Mouse (Mus musculus) ES-E14 (cell line): ENCODE data around the gene Wdr54. TPM values are rescaled to one million over a fixed set of nuclear protein-coding genes. Genes with fewer than 3 reads are reported as not detected.
A peak's percentile ranks its signal among the peaks of the same experiment; 100 is the strongest.

Experiments used
- DNase-seq: peaks from one replicate; pipeline ENCODE4 v3.0.0-alpha.2; 2013; ENCODE audit warnings: low read depth, low spot score
- H3K27ac ChIP-seq: 2 replicates; pipeline ENCODE4 v1.5.1; 2012; ENCODE audit warnings: low read depth, mild to moderate bottlenecking, low read length, moderate library complexity, mixed read lengths; ENCODE audit not compliant: poor library complexity, insufficient read depth, severe bottlenecking
- H3K36me3 ChIP-seq: 2 replicates; pipeline ENCODE4 v1.6.1; 2012; ENCODE audit warnings: mild to moderate bottlenecking, low read length, moderate library complexity, mixed read lengths; ENCODE audit not compliant: control insufficient read depth, poor library complexity, insufficient read depth, severe bottlenecking
- H3K4me1 ChIP-seq, 2 experiments: fragments of 150-350 bp in 1 of 2; sonication (generic) in 1 of 2; 2 replicates each; pipeline ENCODE4 v1.6.1; 2012; ENCODE audit warnings: low read length in 2 of 2, mild to moderate bottlenecking in 1 of 2, mixed read lengths in 1 of 2; ENCODE audit not compliant: control insufficient read depth in 2 of 2, insufficient read depth in 2 of 2, poor library complexity in 1 of 2
- H3K4me3 ChIP-seq, 2 experiments: fragments of 150-350 bp in 1 of 2; sonication (generic) in 1 of 2; 2 replicates each; pipeline ENCODE4 v1.5.1; 2012; ENCODE audit warnings: low read length in 2 of 2, low read depth in 1 of 2, mild to moderate bottlenecking in 1 of 2, mixed read lengths in 1 of 2; ENCODE audit not compliant: insufficient read depth in 1 of 2, poor library complexity in 1 of 2, severe bottlenecking in 1 of 2
- H3K9ac ChIP-seq: 2 replicates; pipeline ENCODE4 v1.6.1; 2012; ENCODE audit warnings: low read depth, mild to moderate bottlenecking, low read length, mixed read lengths; ENCODE audit not compliant: poor library complexity, insufficient read depth, severe bottlenecking
- H3K9me3 ChIP-seq: fragments of 150-350 bp; sonication (generic); 2 replicates; pipeline ENCODE4 v1.6.1; 2012; ENCODE audit warnings: low read depth, mild to moderate bottlenecking, low read length; ENCODE audit not compliant: control insufficient read depth, insufficient read depth
- CHD2 ChIP-seq: IDR thresholded peaks from 2 replicates; pipeline ENCODE4 v1.6.1; 2014; ENCODE audit warnings: mild to moderate bottlenecking, low read depth, low read length, inconsistent platforms
- HCFC1 ChIP-seq: IDR thresholded peaks from 2 replicates; pipeline ENCODE4 v1.6.1; 2012; ENCODE audit warnings: low read length, inconsistent platforms, borderline replicate concordance; ENCODE audit not compliant: insufficient read depth
- MAFK ChIP-seq: IDR thresholded peaks from 2 replicates; pipeline ENCODE4 v1.6.1; 2014; ENCODE audit warnings: mild to moderate bottlenecking, low read depth, low read length, inconsistent platforms; ENCODE audit not compliant: insufficient read depth
- ZC3H11A ChIP-seq: IDR thresholded peaks from 2 replicates; pipeline ENCODE4 v1.6.1; 2012; ENCODE audit warnings: low read depth, mild to moderate bottlenecking, inconsistent platforms, low read length, borderline replicate concordance
- ZNF384 ChIP-seq: IDR thresholded peaks from 2 replicates; pipeline ENCODE4 v1.6.1; 2012; ENCODE audit warnings: low read depth, low read length, inconsistent platforms
- in situ Hi-C, 2 experiments: fragments of 600-800 bp; cut with MboI; formaldehyde crosslinking; loops; one replicate each; pipeline ENCODE4 v1.15.1; 2025; ENCODE audit warnings: low sequenced_read_pairs in 2 of 2, inconsistent platforms in 1 of 2; ENCODE audit not compliant: unreplicated experiment in 2 of 2
- total RNA-seq: library from RNA; depleted of rRNA; stranded (reverse); fragments of 300-350 nt; gene quantifications from 2 replicates; pipeline ENCODE4 v1.2.3, GENCODE M21; 2012

Gene Wdr54
- total RNA-seq, 1 experiment: 3.7 TPM

DNA sequence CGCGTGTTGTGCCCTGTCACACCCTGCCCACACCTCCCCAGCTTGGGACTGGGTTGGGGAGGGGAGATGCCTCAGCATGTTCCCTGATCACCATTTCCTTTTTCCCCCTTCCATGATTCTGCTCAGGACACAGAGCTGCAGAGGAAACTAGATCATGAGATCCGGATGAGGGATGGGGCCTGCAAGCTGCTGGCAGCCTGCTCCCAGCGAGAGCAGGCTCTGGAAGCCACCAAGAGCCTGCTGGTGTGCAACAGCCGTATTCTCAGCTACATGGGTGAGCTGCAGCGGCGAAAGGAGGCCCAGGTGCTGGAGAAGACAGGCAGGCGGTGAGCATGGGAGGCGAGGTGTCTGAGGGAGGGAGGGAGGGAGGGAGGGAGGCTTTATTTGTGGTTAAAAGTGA, 10.4 kb downstream of the Wdr54 start:
- Histone ChIP-seq H3K4me3 (peak overlapping the region in 1 of 2 experiments; percentile 5; a peak in 1 of 4 replicates), H3K4me1 (peaks cover 1 to 8% of the 10 kb centered on the region in 2 experiments; a peak in 2 of 4 replicates), H3K36me3 (no peaks in the 10 kb centered on the region), H3K9me3 (no peaks in the 10 kb centered on the region), H3K27ac (no peak overlapping the region), H3K9ac (no peak overlapping the region)
- no peak for DNase-seq
- TF ChIP-seq ZNF384 (no peak), HCFC1 (no peak), MAFK (no peak), CHD2 (no peak), ZC3H11A (no peak)
- in situ Hi-C loops: no loop called here

DNA sequence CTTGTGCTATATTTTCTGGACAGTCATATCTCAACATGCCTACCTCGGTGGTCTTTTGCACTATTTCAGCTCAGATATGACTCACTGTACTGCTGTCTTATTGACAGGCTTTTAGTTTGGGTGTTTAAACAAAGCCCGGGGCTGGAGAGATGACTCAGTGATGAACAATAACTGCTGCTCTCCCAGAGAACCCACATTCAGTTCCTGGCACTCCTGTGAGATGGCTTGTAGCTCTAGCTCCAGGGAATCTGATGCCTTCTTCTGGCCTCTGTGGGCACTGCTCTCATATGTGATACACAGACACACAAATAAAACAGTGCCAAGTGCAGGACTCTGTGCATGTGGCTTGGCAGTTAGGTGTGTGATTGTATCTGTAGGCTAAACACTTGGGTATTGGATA, 11.0 kb downstream of the Wdr54 start:
- in situ Hi-C loops: no loop called here
- no peak overlapping the region for H3K4me3 ChIP-seq
- H3K36me3 ChIP-seq: no peaks in the 10 kb centered on the region
- H3K4me1 ChIP-seq: peaks cover 1 to 8% of the 10 kb centered on the region in 2 experiments; a peak in 2 of 4 replicates
- no peaks in the 10 kb centered on the region for H3K9me3 ChIP-seq
- no peak overlapping the region for H3K27ac ChIP-seq
- no peak overlapping the region for H3K9ac ChIP-seq
- TF ChIP-seq CHD2 (no peak), ZC3H11A (no peak), MAFK (no peak), HCFC1 (no peak), ZNF384 (no peak)
- no peak for DNase-seq

DNA sequence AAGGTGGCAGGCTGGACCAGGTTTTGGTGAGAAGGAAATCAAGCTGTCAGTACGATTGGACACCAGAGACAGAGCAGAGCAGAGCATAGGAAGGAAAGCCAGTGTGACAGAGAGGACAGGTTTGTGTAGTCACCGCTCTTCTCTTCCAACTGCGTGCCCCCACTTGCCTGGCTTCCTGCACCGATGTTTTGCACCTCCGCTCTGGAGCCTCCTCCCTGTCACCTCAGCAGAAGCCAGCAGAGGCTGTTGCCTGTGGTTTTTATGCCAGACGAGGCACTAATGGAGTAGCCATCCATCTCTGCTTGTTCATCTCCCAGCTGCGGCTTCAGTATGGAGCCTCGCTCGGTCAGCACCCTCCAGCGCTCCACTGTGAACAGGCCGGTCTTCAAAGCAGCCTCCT, 13.3 kb downstream of the Wdr54 start:
- H3K4me1 ChIP-seq: peaks cover 9 to 10% of the 10 kb centered on the region in 2 experiments; a peak in 3 of 4 replicates
- no peak for DNase-seq
- no peak overlapping the region for H3K9ac ChIP-seq
- in situ Hi-C loops: no loop called here
- no peaks in the 10 kb centered on the region for H3K9me3 ChIP-seq
- no peak overlapping the region for H3K27ac ChIP-seq
- no peaks in the 10 kb centered on the region for H3K36me3 ChIP-seq
- H3K4me3 ChIP-seq: peak overlapping the region in 1 of 2 experiments; percentile 50; a peak in 1 of 4 replicates
- TF ChIP-seq HCFC1: no peak
- no peak for TF ChIP-seq ZC3H11A
- no peak for TF ChIP-seq CHD2
- no peak for TF ChIP-seq ZNF384
- TF ChIP-seq MAFK: no peak

GRCm38 (mm10) chr6:83142211-83142731, 13.9 kb downstream of the Wdr54 start:
- DNase-seq: no peak
- TF ChIP-seq MAFK (no peak), CHD2 (peak; percentile 64; the same call in 1 of the 2 replicates), ZNF384 (no peak), ZC3H11A (no peak), HCFC1 (no peak)
- no peak overlapping the region for H3K27ac ChIP-seq
- H3K9me3 ChIP-seq: no peaks in the 10 kb centered on the region
- in situ Hi-C loops: no loop called here
- peak overlapping the region; percentile 50 for H3K9ac ChIP-seq
- H3K36me3 ChIP-seq: no peaks in the 10 kb centered on the region
- peaks cover 9% of the 10 kb centered on the region in 2 experiments; a peak in 3 of 4 replicates for H3K4me1 ChIP-seq
- peak overlapping the region; percentile 50 to 52 for H3K4me3 ChIP-seq
